Mouse (Mus musculus) cerebellum, adult 11 months (tissue): ENCODE data around the gene Gm379.

Experiments
- DNase-seq: peaks from one replicate; pipeline ENCODE4 v3.0.0; 2022

Gm379 gene

DNA sequence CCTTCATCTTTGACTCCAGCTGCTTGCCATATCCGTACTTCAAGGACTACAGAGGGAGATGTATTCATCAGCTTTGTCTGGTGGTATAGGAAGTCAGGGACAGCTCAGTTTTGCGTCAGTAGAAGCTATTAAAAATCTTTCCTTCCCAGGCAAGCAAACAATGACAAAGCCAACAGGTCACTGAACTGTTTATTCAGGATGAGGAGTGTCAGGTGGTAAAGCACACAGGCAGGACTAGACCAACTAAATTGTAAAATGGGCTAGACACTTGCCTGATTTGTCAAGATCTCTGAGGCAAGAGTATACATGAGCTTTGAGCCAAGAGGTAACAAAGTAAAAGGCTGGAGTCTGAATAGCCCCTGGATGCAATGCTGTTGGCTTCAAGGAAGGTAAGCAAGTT lies at the start of gene Gm379:
Gm379 (minus strand) TSS at position 7 of the 400 bp plus-strand sequence.
- no peak for DNase-seq

DNA sequence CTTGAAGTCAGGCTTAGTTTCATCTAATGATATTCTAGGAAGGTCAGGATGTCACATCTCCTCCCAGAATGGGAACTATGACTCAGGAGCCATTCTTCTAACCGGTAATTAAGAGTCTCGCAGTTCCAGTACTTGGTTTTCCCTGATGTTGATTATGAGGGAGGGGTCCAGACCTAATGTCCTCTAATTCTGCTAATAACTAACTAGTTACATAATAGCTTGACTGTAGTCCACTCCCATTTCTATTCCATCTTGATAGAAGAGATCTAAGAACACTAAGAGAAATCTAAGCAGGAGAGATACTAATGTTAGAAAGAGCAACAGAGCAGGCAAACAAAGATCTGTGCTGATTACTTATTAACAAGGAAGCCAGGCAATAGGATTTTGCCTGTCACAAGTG lies 39.6 kb upstream of the Gm379 start:
- no peak for DNase-seq

DNA sequence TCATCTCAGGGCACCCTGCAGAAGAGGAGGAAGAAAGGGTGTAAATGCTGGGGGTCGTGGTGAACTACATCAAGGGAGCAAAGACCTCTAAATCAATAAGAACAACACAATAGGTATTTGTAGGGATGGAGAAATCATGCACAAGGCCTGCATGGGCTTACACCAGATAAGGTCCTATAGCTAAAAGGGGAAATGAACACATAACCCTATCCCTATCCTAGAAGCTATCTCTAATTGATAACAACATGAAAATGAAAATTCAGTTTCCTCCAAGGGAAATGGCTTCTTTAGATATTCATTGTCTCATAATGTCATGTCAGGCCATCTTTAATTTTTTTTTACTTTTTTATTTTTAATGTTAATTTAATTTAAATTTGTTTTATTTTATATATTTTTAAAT lies 4.2 kb upstream of the Gm379 start:
- no peak for DNase-seq

DNA sequence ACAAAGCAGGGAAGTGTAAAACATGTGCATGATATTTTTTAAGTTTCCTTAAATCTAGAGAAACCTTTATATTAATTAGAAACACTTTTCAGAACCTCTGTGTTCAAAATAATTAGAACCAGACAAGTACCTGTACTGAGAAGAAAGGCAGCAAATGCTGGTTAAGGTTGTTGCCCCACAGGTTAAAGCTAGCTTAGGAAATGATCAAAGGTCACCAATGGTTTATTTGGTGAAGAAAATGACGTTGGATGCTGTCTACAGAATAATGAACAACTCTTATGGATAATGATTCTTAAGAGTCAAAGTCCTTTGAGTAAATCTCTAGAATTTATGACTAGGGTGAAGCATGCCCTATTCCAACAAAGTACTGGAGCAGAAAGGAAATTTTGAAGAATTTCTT lies 42.7 kb downstream of the Gm379 start:
- no peak for DNase-seq

DNA sequence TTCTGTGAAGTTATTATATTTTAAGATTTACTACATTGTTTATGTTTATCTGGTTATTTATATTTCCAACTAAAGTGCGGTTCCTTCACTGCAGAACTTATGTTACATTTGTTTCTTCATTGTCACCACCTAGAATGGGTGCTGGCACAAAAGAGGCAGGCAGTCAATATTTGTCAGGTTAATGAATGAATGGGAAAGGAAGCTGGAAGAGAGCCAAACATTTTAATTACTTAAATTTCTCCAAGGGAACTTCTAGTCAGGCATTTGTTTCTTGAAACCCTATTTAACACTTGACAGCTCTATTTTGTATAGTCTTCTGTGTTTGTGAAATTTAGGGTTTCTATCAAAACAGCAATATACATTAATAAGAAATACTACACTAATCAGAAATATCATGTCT lies 43.8 kb downstream of the Gm379 start:
- no peak for DNase-seq
